Mouse (Mus musculus): Measurements from ENCODE around the gene Sf3a2. TPM values are rescaled to one million over a fixed set of nuclear protein-coding genes. Genes with fewer than 3 reads are reported as not detected.

Gene Sf3a2
- polyA plus RNA-seq, 1 experiment from 2014 or later, result 61.9 TPM

- Histone ChIP-seq H3K27me3 (ENCODE audit: insufficient read depth, low read length) (no peaks in the 10 kb centered on the region), H3K36me3 (ENCODE audit: insufficient read depth, low read length) (no peaks in the 10 kb centered on the region), H3K4me3 (replicated peaks; ENCODE audit: low read depth, low read length) (peak overlapping the region; percentile 86), H3K4me1 (replicated peaks; ENCODE audit: insufficient read depth, low read length) (peaks cover 24% of the 10 kb centered on the region), H3K27ac (peak overlapping the region; percentile 69), H3K9ac (ENCODE audit: low read depth, low read length) (peak overlapping the region; percentile 83), H3K9me3 (replicated peaks; ENCODE audit: low read length) (no peaks in the 10 kb centered on the region), H3K4me2 (ENCODE audit: low read length) (peak overlapping the region; percentile 85)
- no peak for ATAC-seq (replicated peaks; ENCODE audit: low FRiP score, low read depth)
- no peak for TF ChIP-seq CTCF (IDR thresholded peaks at IDR 0.05; ENCODE audit: low read depth)
- no peak for DNase-seq (ENCODE audit: low spot score)
- WGBS, result under 1% methylated on average over 63 of the region's 75 CpGs
Observed at GRCm38 (mm10) chr10:80755291-80756015, 42.5 kb upstream of the Sf3a2 start.

GRCm38 (mm10) chr10:80756099-80756498 is 41.9 kb upstream of the Sf3a2 start:
- Histone ChIP-seq H3K27ac (no peak overlapping the region), H3K27me3 (ENCODE audit: insufficient read depth, low read length) (no peaks in the 10 kb centered on the region), H3K36me3 (ENCODE audit: insufficient read depth, low read length) (no peaks in the 10 kb centered on the region), H3K4me3 (replicated peaks; ENCODE audit: low read depth, low read length) (peak overlapping the region; percentile 86), H3K4me2 (ENCODE audit: low read length) (peak overlapping the region; percentile 85), H3K4me1 (replicated peaks; ENCODE audit: insufficient read depth, low read length) (peaks cover 29% of the 10 kb centered on the region), H3K9me3 (replicated peaks; ENCODE audit: low read length) (no peaks in the 10 kb centered on the region), H3K9ac (ENCODE audit: low read depth, low read length) (peak overlapping the region; percentile 83)
- ATAC-seq (replicated peaks; ENCODE audit: low FRiP score, low read depth), result no peak
- 22% methylated on average over 3 of the region's 3 CpGs for WGBS
- peak; percentile 3 for DNase-seq (ENCODE audit: low spot score)
- TF ChIP-seq CTCF (IDR thresholded peaks at IDR 0.05; ENCODE audit: low read depth), result peak; percentile 25; the same call in 1 of the 2 replicates

- H3K36me3 ChIP-seq (ENCODE audit: insufficient read depth, low read length), result no peaks in the 10 kb centered on the region
- peak overlapping the region; percentile 83 for H3K9ac ChIP-seq (ENCODE audit: low read depth, low read length)
- no peaks in the 10 kb centered on the region for H3K9me3 ChIP-seq (replicated peaks; ENCODE audit: low read length)
- H3K4me1 ChIP-seq (replicated peaks; ENCODE audit: insufficient read depth, low read length), result peaks cover 31% of the 10 kb centered on the region
- H3K27me3 ChIP-seq (ENCODE audit: insufficient read depth, low read length), result no peaks in the 10 kb centered on the region
- TF ChIP-seq CTCF (IDR thresholded peaks at IDR 0.05; ENCODE audit: low read depth), result no peak
- 52% methylated on average over 2 of the region's 2 CpGs for WGBS
- no peak for ATAC-seq (replicated peaks; ENCODE audit: low FRiP score, low read depth)
- no peak for DNase-seq (ENCODE audit: low spot score)
- no peak overlapping the region for H3K27ac ChIP-seq
- peak overlapping the region; percentile 86 for H3K4me3 ChIP-seq (replicated peaks; ENCODE audit: low read depth, low read length)
- peak overlapping the region; percentile 85 for H3K4me2 ChIP-seq (ENCODE audit: low read length)
Observed at GRCm38 (mm10) chr10:80756509-80756908, 41.5 kb upstream of the Sf3a2 start.

- peak overlapping the region; percentile 13; the same call in 1 of the 2 replicates for H3K27ac ChIP-seq
Observed at GRCm38 (mm10) chr10:80756967-80757366, 41.0 kb upstream of the Sf3a2 start.

GRCm38 (mm10) chr10:80757717-80758116 is 40.3 kb upstream of the Sf3a2 start:
- Histone ChIP-seq H3K4me2 (ENCODE audit: low read length) (0 out of 2 replicates have a peak overlapping the region, but pooled peaks have one; percentile 85), H3K4me1 (replicated peaks; ENCODE audit: insufficient read depth, low read length) (peaks cover 29% of the 10 kb centered on the region), H3K4me3 (replicated peaks; ENCODE audit: low read depth, low read length) (no peak overlapping the region)

More at GRCm38 (mm10) chr10:80756967-80757366, 41.0 kb upstream of the Sf3a2 start:
- no peak for ATAC-seq (replicated peaks; ENCODE audit: low FRiP score, low read depth)
- Histone ChIP-seq H3K27me3 (ENCODE audit: insufficient read depth, low read length) (no peaks in the 10 kb centered on the region), H3K4me3 (replicated peaks; ENCODE audit: low read depth, low read length) (no peak overlapping the region), H3K9me3 (replicated peaks; ENCODE audit: low read length) (no peaks in the 10 kb centered on the region), H3K4me1 (replicated peaks; ENCODE audit: insufficient read depth, low read length) (peaks cover 35% of the 10 kb centered on the region), H3K4me2 (ENCODE audit: low read length) (peak overlapping the region; percentile 85), H3K36me3 (ENCODE audit: insufficient read depth, low read length) (no peaks in the 10 kb centered on the region), H3K9ac (ENCODE audit: low read depth, low read length) (peak overlapping the region; percentile 83; the same call in 1 of the 2 replicates)
- no peak for DNase-seq (ENCODE audit: low spot score)
- no peak for TF ChIP-seq CTCF (IDR thresholded peaks at IDR 0.05; ENCODE audit: low read depth)
- WGBS, result 51% methylated on average over 4 of the region's 4 CpGs

GRCm38 (mm10) chr10:80758651-80759050 is 39.3 kb upstream of the Sf3a2 start:
- 69% methylated on average over 7 of the region's 7 CpGs for WGBS
- H3K4me1 ChIP-seq (replicated peaks; ENCODE audit: insufficient read depth, low read length), result peaks cover 29% of the 10 kb centered on the region
- no peak for ATAC-seq (replicated peaks; ENCODE audit: low FRiP score, low read depth)

More at GRCm38 (mm10) chr10:80757717-80758116, 40.3 kb upstream of the Sf3a2 start:
- TF ChIP-seq CTCF (IDR thresholded peaks at IDR 0.05; ENCODE audit: low read depth), result peak; percentile 78
- Histone ChIP-seq H3K9me3 (replicated peaks; ENCODE audit: low read length) (no peaks in the 10 kb centered on the region), H3K9ac (ENCODE audit: low read depth, low read length) (no peak overlapping the region), H3K27ac (0 out of 2 replicates have a peak overlapping the region, but pooled peaks have one; percentile 6), H3K36me3 (ENCODE audit: insufficient read depth, low read length) (no peaks in the 10 kb centered on the region), H3K27me3 (ENCODE audit: insufficient read depth, low read length) (no peaks in the 10 kb centered on the region)
- WGBS, result 25% methylated on average over 5 of the region's 5 CpGs
- ATAC-seq (replicated peaks; ENCODE audit: low FRiP score, low read depth), result peak; percentile 52
- DNase-seq (ENCODE audit: low spot score), result peak; percentile 78

More at GRCm38 (mm10) chr10:80758651-80759050, 39.3 kb upstream of the Sf3a2 start:
- Histone ChIP-seq H3K4me3 (replicated peaks; ENCODE audit: low read depth, low read length) (no peak overlapping the region), H3K9me3 (replicated peaks; ENCODE audit: low read length) (no peaks in the 10 kb centered on the region), H3K27ac (no peak overlapping the region), H3K36me3 (ENCODE audit: insufficient read depth, low read length) (no peaks in the 10 kb centered on the region), H3K9ac (ENCODE audit: low read depth, low read length) (no peak overlapping the region), H3K27me3 (ENCODE audit: insufficient read depth, low read length) (no peaks in the 10 kb centered on the region), H3K4me2 (ENCODE audit: low read length) (no peak overlapping the region)
- TF ChIP-seq CTCF (IDR thresholded peaks at IDR 0.05; ENCODE audit: low read depth), result no peak
- DNase-seq (ENCODE audit: low spot score), result no peak
